Mouse (Mus musculus) regulatory T cell (primary cell): Measurements from ENCODE around the gene Kbtbd12.

ENCODE experiments used
- in situ Hi-C: fragments of 300-600 bp; cut with MboI, MseI; formaldehyde crosslinking; loops from one replicate; pipeline ENCODE4 v1.15.1; 2025; ENCODE audit warnings: high pct_unique_total_duplicates

The Kbtbd12 gene

GRCm38 (mm10) chr6:88502030-88502970 lies 135.4 kb downstream of the Kbtbd12 start:
- in situ Hi-C loops, result no loop called here

DNA sequence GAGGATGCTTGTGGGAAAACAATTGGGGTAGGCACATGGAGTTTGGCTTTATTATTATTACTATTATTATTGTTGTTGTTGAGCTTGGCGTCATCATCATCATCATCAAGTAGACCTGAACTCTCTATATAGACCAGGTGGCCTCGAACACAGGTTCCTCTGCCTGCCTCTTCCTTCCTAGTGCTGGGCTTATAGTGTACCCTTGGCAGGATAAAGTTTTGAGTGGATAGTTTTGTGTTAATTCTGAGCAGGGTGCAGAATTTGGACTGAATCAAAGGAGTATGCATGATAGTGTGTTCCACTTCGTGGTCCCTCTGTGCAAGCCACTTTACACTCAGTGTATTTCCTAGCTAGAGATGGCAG lies 137.4 kb downstream of the Kbtbd12 start:
- in situ Hi-C loops, result no loop called here

- in situ Hi-C loops, result no loop called here
Measured at GRCm38 (mm10) chr6:88499481-88500404, 138.0 kb downstream of the Kbtbd12 start.
